Mouse (Mus musculus) E14TG2a.4 (cell line): ENCODE data around the gene Tspan1.

Experiments
- H3K27me3 ChIP-seq: 2 replicates; pipeline ENCODE4 v1.6.1; 2014; ENCODE audit warnings: low read length, control low read depth; ENCODE audit not compliant: insufficient read depth
- H3K36me3 ChIP-seq: 2 replicates; pipeline ENCODE4 v1.6.1; 2014; ENCODE audit warnings: low read length, control low read depth; ENCODE audit not compliant: insufficient read depth
- H3K4me1 ChIP-seq: replicated peaks from 2 replicates; pipeline ENCODE4 v1.6.1; 2014; ENCODE audit warnings: low read depth, low read length, control low read depth
- H3K4me3 ChIP-seq: replicated peaks from 2 replicates; pipeline ENCODE4 v1.5.1; 2014; ENCODE audit warnings: mild to moderate bottlenecking, low read length
- H3K9me3 ChIP-seq: 2 replicates; pipeline ENCODE4 v1.6.1; 2014; ENCODE audit warnings: low read length, control low read depth
- CTCF ChIP-seq: conservative IDR thresholded peaks from 2 replicates; pipeline ENCODE4 v1.5.1; 2014; ENCODE audit warnings: low read length
- NANOG ChIP-seq: IDR thresholded peaks from 2 replicates; pipeline ENCODE4 v1.6.1; 2014; ENCODE audit warnings: borderline replicate concordance, low read length, mixed read lengths
- POU5F1 ChIP-seq: IDR thresholded peaks from 2 replicates; pipeline ENCODE4 v1.6.1; 2014; ENCODE audit warnings: low read length, borderline replicate concordance

Tspan1 gene

GRCm38 (mm10) chr4:116160769-116161168 is 6.6 kb downstream of the Tspan1 start:
- Histone ChIP-seq H3K4me3 (no peak overlapping the region), H3K36me3 (peaks cover 68% of the 10 kb centered on the region), H3K4me1 (peaks cover 40% of the 10 kb centered on the region), H3K9me3 (no peaks in the 10 kb centered on the region), H3K27me3 (no peaks in the 10 kb centered on the region)
- TF ChIP-seq NANOG (no peak), CTCF (no peak), POU5F1 (no peak)

- Histone ChIP-seq H3K27me3 (no peaks in the 10 kb centered on the region), H3K4me3 (no peak overlapping the region)
- no peak for TF ChIP-seq NANOG
- peak; percentile 50 for TF ChIP-seq CTCF
Observed at GRCm38 (mm10) chr4:116159912-116160311, 7.5 kb downstream of the Tspan1 start.

GRCm38 (mm10) chr4:116157882-116158281 is 9.5 kb downstream of the Tspan1 start:
- H3K9me3 ChIP-seq: no peaks in the 10 kb centered on the region
- peaks cover 96% of the 10 kb centered on the region for H3K36me3 ChIP-seq
- peaks cover 38% of the 10 kb centered on the region for H3K4me1 ChIP-seq
- no peak overlapping the region for H3K4me3 ChIP-seq
- TF ChIP-seq CTCF: no peak
- no peak for TF ChIP-seq NANOG
- no peak for TF ChIP-seq POU5F1
- no peaks in the 10 kb centered on the region for H3K27me3 ChIP-seq

More at GRCm38 (mm10) chr4:116159912-116160311, 7.5 kb downstream of the Tspan1 start:
- Histone ChIP-seq H3K9me3 (no peaks in the 10 kb centered on the region), H3K36me3 (peaks cover 76% of the 10 kb centered on the region), H3K4me1 (peaks cover 32% of the 10 kb centered on the region)

- Histone ChIP-seq H3K36me3 (peaks cover 63% of the 10 kb centered on the region), H3K4me3 (no peak overlapping the region), H3K27me3 (peaks cover 3% of the 10 kb centered on the region; the same call in 1 of the 2 replicates), H3K9me3 (no peaks in the 10 kb centered on the region), H3K4me1 (peaks cover 46% of the 10 kb centered on the region)
- TF ChIP-seq POU5F1 (no peak), CTCF (no peak), NANOG (no peak)
Observed at GRCm38 (mm10) chr4:116152702-116153101, 14.7 kb downstream of the Tspan1 start.

GRCm38 (mm10) chr4:116151238-116151637 is 16.2 kb downstream of the Tspan1 start, which contains the start of gene Lurap1:
TSS of gene Lurap1 (minus strand) at chr4:116151338.
- TF ChIP-seq POU5F1 (no peak), NANOG (no peak), CTCF (no peak)
- H3K27me3 ChIP-seq: peaks cover 3% of the 10 kb centered on the region; the same call in 1 of the 2 replicates
- H3K4me1 ChIP-seq: peaks cover 44% of the 10 kb centered on the region

GRCm38 (mm10) chr4:116150862-116151221 is 16.6 kb downstream of the Tspan1 start:
- Histone ChIP-seq H3K27me3 (peaks cover 3% of the 10 kb centered on the region; the same call in 1 of the 2 replicates), H3K4me1 (peaks cover 44% of the 10 kb centered on the region), H3K36me3 (peaks cover 45% of the 10 kb centered on the region), H3K9me3 (peaks cover 4% of the 10 kb centered on the region), H3K4me3 (peak overlapping the region; percentile 89)
- TF ChIP-seq NANOG: no peak
- TF ChIP-seq CTCF: no peak
- no peak for TF ChIP-seq POU5F1

More at GRCm38 (mm10) chr4:116151238-116151637, 16.2 kb downstream of the Tspan1 start, which contains the start of gene Lurap1:
- Histone ChIP-seq H3K4me3 (peak within 1 kb of the TSS; percentile 89), H3K9me3 (peaks cover 4% of the 10 kb centered on the region), H3K36me3 (peaks cover 48% of the 10 kb centered on the region)

- Histone ChIP-seq H3K27me3 (peaks cover 6% of the 10 kb centered on the region), H3K36me3 (peaks cover 39% of the 10 kb centered on the region), H3K4me1 (peaks cover 44% of the 10 kb centered on the region), H3K4me3 (peak overlapping the region; percentile 89), H3K9me3 (peaks cover 4% of the 10 kb centered on the region)
- TF ChIP-seq POU5F1 (no peak), NANOG (no peak), CTCF (no peak)
Observed at GRCm38 (mm10) chr4:116150156-116150861, 17.1 kb downstream of the Tspan1 start.

GRCm38 (mm10) chr4:116149812-116150155 is 17.6 kb downstream of the Tspan1 start:
- peaks cover 11% of the 10 kb centered on the region for H3K27me3 ChIP-seq
- H3K36me3 ChIP-seq: peaks cover 34% of the 10 kb centered on the region
- H3K4me1 ChIP-seq: peaks cover 47% of the 10 kb centered on the region
- H3K4me3 ChIP-seq: peak overlapping the region; percentile 89
- peaks cover 4% of the 10 kb centered on the region for H3K9me3 ChIP-seq
- no peak for TF ChIP-seq CTCF
- TF ChIP-seq POU5F1: no peak
- TF ChIP-seq NANOG: no peak
